Mouse (Mus musculus) midbrain, postnatal 0 days (tissue): ENCODE measurements around the gene Plxna4. TPM values are rescaled to one million over a fixed set of nuclear protein-coding genes. Genes with fewer than 3 reads are reported as not detected.
A peak's percentile ranks its signal among the peaks of the same experiment; 100 is the strongest.

ENCODE experiments used
- ATAC-seq: fragments of 200-750 bp; cut with Nextera tagmentation; 2 replicates; pipeline ENCODE4 v1.8.0; 2017; ENCODE audit warnings: moderate number of reproducible peaks, mild to moderate bottlenecking, moderate TSS enrichment, moderate library complexity; ENCODE audit not compliant: low FRiP score
- DNase-seq: peaks from one replicate; pipeline ENCODE4 v3.0.0-alpha.2; 2015; ENCODE audit warnings: low spot score
- H3K27ac ChIP-seq: fragments of 300-500 bp; sonication (generic); 2 replicates; pipeline ENCODE4 v1.5.1; 2014; ENCODE audit warnings: low read depth, mild to moderate bottlenecking, low read length, mixed read lengths
- H3K27me3 ChIP-seq: fragments of 300-500 bp; sonication (generic); 2 replicates; pipeline ENCODE4 v1.6.1; 2014; ENCODE audit warnings: low read length, control low read depth, mixed read lengths; ENCODE audit not compliant: insufficient read depth
- H3K36me3 ChIP-seq: fragments of 300-500 bp; sonication (generic); 2 replicates; pipeline ENCODE4 v1.6.1; 2014; ENCODE audit warnings: low read length, control low read depth, mixed read lengths; ENCODE audit not compliant: insufficient read depth
- H3K4me1 ChIP-seq: fragments of 300-500 bp; sonication (generic); 2 replicates; pipeline ENCODE4 v1.6.1; 2014; ENCODE audit warnings: mild to moderate bottlenecking, control low read depth, antibody characterized with exemption, low read length, mixed read lengths; ENCODE audit not compliant: insufficient read depth
- H3K4me2 ChIP-seq: fragments of 300-500 bp; sonication (generic); 2 replicates; pipeline ENCODE4 v1.6.1; 2014; ENCODE audit warnings: low read depth, mild to moderate bottlenecking, low read length, mixed read lengths; ENCODE audit not compliant: poor library complexity, severe bottlenecking
- H3K4me3 ChIP-seq: fragments of 300-500 bp; sonication (generic); 2 replicates; pipeline ENCODE4 v1.5.1; 2014; ENCODE audit warnings: low read depth, mild to moderate bottlenecking, low read length, moderate library complexity
- H3K9ac ChIP-seq: fragments of 300-500 bp; sonication (generic); replicated peaks from 2 replicates; pipeline ENCODE4 v1.6.1; 2014; ENCODE audit warnings: mild to moderate bottlenecking, low read length, moderate library complexity, mixed read lengths; ENCODE audit not compliant: poor library complexity, severe bottlenecking
- H3K9me3 ChIP-seq: fragments of 300-500 bp; sonication (generic); 2 replicates; pipeline ENCODE4 v1.6.1; 2016; ENCODE audit warnings: low read length, control low read depth
- CTCF ChIP-seq: IDR thresholded peaks from 2 replicates; pipeline ENCODE4 v1.5.1; 2016; ENCODE audit warnings: antibody characterized with exemption, mild to moderate bottlenecking
- WGBS: fragments of 180-500 bp; shearing (Covaris S2); extraction: QIAGEN DNeasy Blood & Tissue Kit; methylation state at CpG from one replicate; pipeline ENCODE4 v1.1.7; 2014; 5-methylcytosine and 5-hydroxymethylcytosine counted together
- polyA plus RNA-seq: library from polyadenylated mRNA; unstranded; fragments of >200 nt; fragmentation: Nextera tagmentation; extraction: Ambion mirVana; gene quantifications from 2 replicates; pipeline ENCODE4 v1.2.1, GENCODE M21; 2015
- total RNA-seq: library from RNA; depleted of rRNA; stranded (reverse); fragments of >200 nt; gene quantifications from 2 replicates; pipeline ENCODE4 v1.2.3, GENCODE M21; 2014

Plxna4 gene
- total and polyA plus RNA-seq, 2 experiments from 2014 or later = 9.6 to 39.7 TPM

- 96% methylated on average over 1 of the region's 1 CpGs for WGBS
- Histone ChIP-seq H3K27me3 (no peaks in the 10 kb centered on the region), H3K27ac (no peak overlapping the region), H3K9ac (no peak overlapping the region), H3K4me3 (no peak overlapping the region), H3K36me3 (no peaks in the 10 kb centered on the region), H3K4me2 (no peak overlapping the region), H3K9me3 (no peaks in the 10 kb centered on the region), H3K4me1 (no peaks in the 10 kb centered on the region; the same call in 1 of the 2 replicates)
- ATAC-seq = no peak
- no peak for TF ChIP-seq CTCF
- no peak for DNase-seq
Observed at GRCm38 (mm10) chr6:32480741-32481140, 107.3 kb downstream of the Plxna4 start.

- no peaks in the 10 kb centered on the region; the same call in 1 of the 2 replicates for H3K4me1 ChIP-seq
- no peaks in the 10 kb centered on the region for H3K9me3 ChIP-seq
- H3K4me3 ChIP-seq = no peak overlapping the region
- DNase-seq (no peak), ATAC-seq (no peak)
- no peak overlapping the region for H3K9ac ChIP-seq
- no peaks in the 10 kb centered on the region for H3K36me3 ChIP-seq
- no peaks in the 10 kb centered on the region for H3K27me3 ChIP-seq
- no peak for TF ChIP-seq CTCF
- no peak overlapping the region for H3K4me2 ChIP-seq
- WGBS = 94% methylated on average over 2 of the region's 2 CpGs
- no peak overlapping the region for H3K27ac ChIP-seq
Observed at GRCm38 (mm10) chr6:32479765-32480164, 108.2 kb downstream of the Plxna4 start.

DNA sequence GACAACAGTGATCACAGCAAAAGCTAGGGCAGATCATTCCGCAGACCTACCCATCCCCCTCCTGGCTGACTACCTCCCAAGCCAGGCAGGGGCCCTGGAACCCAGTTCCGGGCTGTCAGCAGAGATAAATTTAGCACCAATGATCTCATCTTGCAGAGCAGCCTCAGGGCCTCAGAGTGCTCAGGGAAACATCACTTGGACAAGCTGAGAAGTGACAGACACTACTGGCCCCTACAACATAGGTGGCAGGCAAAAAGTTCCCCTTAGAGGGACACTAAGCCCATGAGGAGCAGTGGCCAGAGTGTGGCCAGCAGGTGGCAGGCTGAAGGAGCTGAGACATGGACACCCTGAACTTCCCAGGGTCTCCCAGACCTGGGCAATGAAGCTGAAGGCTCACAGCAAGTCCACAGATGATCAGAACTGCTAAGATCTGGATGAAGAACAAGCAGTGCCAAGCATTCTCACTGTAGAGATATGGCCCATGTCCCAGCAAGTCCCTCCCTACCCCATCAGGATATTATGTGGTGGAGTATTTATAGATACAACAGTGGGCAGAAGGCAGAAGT lies 108.7 kb downstream of the Plxna4 start:
- no peaks in the 10 kb centered on the region for H3K36me3 ChIP-seq

GRCm38 (mm10) chr6:32475958-32476357 lies 112.0 kb downstream of the Plxna4 start:
- ATAC-seq (no peak), DNase-seq (no peak)
- H3K27ac ChIP-seq = no peak overlapping the region
- no peaks in the 10 kb centered on the region for H3K9me3 ChIP-seq
- TF ChIP-seq CTCF = no peak
- H3K27me3 ChIP-seq = no peaks in the 10 kb centered on the region
- 83% methylated on average over 4 of the region's 4 CpGs for WGBS
- no peaks in the 10 kb centered on the region for H3K36me3 ChIP-seq
- H3K4me1 ChIP-seq = peaks cover 4% of the 10 kb centered on the region; the same call in 1 of the 2 replicates
- no peak overlapping the region for H3K4me3 ChIP-seq
- H3K4me2 ChIP-seq = no peak overlapping the region
- H3K9ac ChIP-seq = no peak overlapping the region

More for the DNA sequence above, 108.7 kb downstream of the Plxna4 start:
- Histone ChIP-seq H3K27ac (no peak overlapping the region), H3K4me1 (no peaks in the 10 kb centered on the region; the same call in 1 of the 2 replicates), H3K9me3 (no peaks in the 10 kb centered on the region), H3K4me2 (no peak overlapping the region), H3K9ac (no peak overlapping the region), H3K27me3 (no peaks in the 10 kb centered on the region), H3K4me3 (no peak overlapping the region)
- ATAC-seq (no peak), DNase-seq (peak; percentile 37)
- peak; percentile 65 for TF ChIP-seq CTCF
- WGBS = 37% methylated on average over 2 of the region's 2 CpGs

- no peak for ATAC-seq
- Histone ChIP-seq H3K4me3 (no peak overlapping the region), H3K27ac (no peak overlapping the region), H3K9ac (no peak overlapping the region), H3K9me3 (no peaks in the 10 kb centered on the region), H3K4me2 (no peak overlapping the region), H3K27me3 (no peaks in the 10 kb centered on the region), H3K36me3 (no peaks in the 10 kb centered on the region), H3K4me1 (peaks cover 4% of the 10 kb centered on the region; the same call in 1 of the 2 replicates)
- no peak for DNase-seq
- 77% methylated on average over 5 of the region's 5 CpGs for WGBS
- TF ChIP-seq CTCF = no peak
Observed at GRCm38 (mm10) chr6:32472062-32472461, 115.9 kb downstream of the Plxna4 start.

GRCm38 (mm10) chr6:32471639-32472038 lies 116.4 kb downstream of the Plxna4 start:
- no peaks in the 10 kb centered on the region for H3K36me3 ChIP-seq
- ATAC-seq = no peak
- no peak for TF ChIP-seq CTCF
- H3K27me3 ChIP-seq = no peaks in the 10 kb centered on the region
- H3K27ac ChIP-seq = no peak overlapping the region
- 72% methylated on average over 3 of the region's 3 CpGs for WGBS
- H3K4me1 ChIP-seq = peaks cover 4% of the 10 kb centered on the region; the same call in 1 of the 2 replicates
- no peak for DNase-seq
- no peak overlapping the region for H3K4me3 ChIP-seq
- no peak overlapping the region for H3K4me2 ChIP-seq
- H3K9ac ChIP-seq = no peak overlapping the region
- H3K9me3 ChIP-seq = no peaks in the 10 kb centered on the region
